Mouse (Mus musculus) adrenal gland, postnatal 36 days (tissue): ENCODE measurements around the gene Atp6v0c. TPM values are rescaled to one million over a fixed set of nuclear protein-coding genes. Genes with fewer than 3 reads are reported as not detected.

Source experiments
- total RNA-seq, 2 experiments: library from RNA; stranded (reverse); gene quantifications; 2 replicates each; pipeline ENCODE4 v1.2.3; 2021

The Atp6v0c gene
- total RNA-seq, 2 experiments from 2014 or later = 434 to 448 TPM

Other genes starting within 250 kb of the Atp6v0c start
- gene Sbp, start 228.0 kb downstream of the Atp6v0c start, total RNA-seq = not detected
- not detected for gene Sbpl, start 214.4 kb downstream of the Atp6v0c start, total RNA-seq
- under 1 TPM; 0.23 to 0.33 TPM for gene Prss30, start 189.1 kb downstream of the Atp6v0c start, total RNA-seq
- not detected for gene Prss22, start 171.6 kb downstream of the Atp6v0c start, total RNA-seq
- gene Prss27, start 131.6 kb downstream of the Atp6v0c start, total RNA-seq = under 1 TPM; 0.40 to 0.43 TPM
- 10 to 100 TPM; 16.2 to 19.4 TPM for gene Kctd5, start 96.2 kb downstream of the Atp6v0c start, total RNA-seq
- gene Pdpk1, start 18.8 kb downstream of the Atp6v0c start, total RNA-seq = 10 to 100 TPM; 55.5 to 59.7 TPM
- 10 to 100 TPM; 29.6 to 41.4 TPM for gene Amdhd2, start 5.9 kb downstream of the Atp6v0c start, total RNA-seq
- 10 to 100 TPM; 10.9 to 18.8 TPM for gene Tbc1d24, start 35.9 kb upstream of the Atp6v0c start, total RNA-seq
- 1 to 10 TPM; 1.5 to 2.9 TPM for gene Ntn3, start 39.8 kb upstream of the Atp6v0c start, total RNA-seq
- gene Tedc2, start 51.1 kb upstream of the Atp6v0c start, total RNA-seq = 1 to 10 TPM; 5.7 to 6.4 TPM
- 1 to 10 TPM; 3.3 to 4.8 TPM for gene Ccnf, start 81.8 kb upstream of the Atp6v0c start, total RNA-seq
- gene Abca17, start 181.4 kb upstream of the Atp6v0c start, total RNA-seq = under 1 TPM in 1 of 2 experiments, not detected in 1; 0.07 TPM
- 10 to 100 TPM; 19.8 to 24.4 TPM for gene Abca3, start 182.2 kb upstream of the Atp6v0c start, total RNA-seq
- gene Rnps1, start 244.9 kb upstream of the Atp6v0c start, total RNA-seq = 10 to 100 TPM; 65.7 to 78.7 TPM